Mouse (Mus musculus): ENCODE data around the gene Rock2.

DNA sequence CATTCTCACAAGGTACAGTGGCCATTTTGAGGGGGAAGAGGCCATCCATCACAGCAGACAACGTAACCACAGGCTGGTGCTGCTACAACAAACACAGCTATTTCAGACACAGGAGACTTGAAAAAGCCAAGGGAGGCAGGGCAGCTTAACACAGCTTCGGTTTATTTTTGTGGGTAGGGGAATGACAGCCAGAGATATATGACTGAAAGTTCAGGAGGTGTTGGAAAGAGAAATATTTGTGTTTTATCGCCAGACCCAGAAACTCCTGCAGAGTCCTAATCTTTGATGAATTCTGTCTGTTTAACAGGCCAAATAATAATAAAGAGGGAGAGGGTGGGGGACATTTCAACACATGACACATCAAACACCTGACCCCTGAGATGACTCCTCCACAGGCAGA lies 28.2 kb upstream of the Rock2 start:
- TF ChIP-seq POLR2A (IDR thresholded peaks at IDR 0.05; ENCODE audit: insufficient read depth, low read depth, low read length) = no peak
- TF ChIP-seq EP300 (IDR thresholded peaks at IDR 0.05; ENCODE audit: insufficient read depth, low read depth, low read length) = no peak
